Mouse (Mus musculus) lung, embryonic 14.5 days (tissue): ENCODE results near the gene Gtpbp3. TPM values are rescaled to one million over a fixed set of nuclear protein-coding genes. Genes with fewer than 3 reads are reported as not detected.

Experiments
- ATAC-seq: fragments of 200-750 bp; cut with Nextera tagmentation; 2 replicates; pipeline ENCODE4 v1.8.0; 2017; ENCODE audit warnings: mild to moderate bottlenecking, moderate TSS enrichment, moderate library complexity; ENCODE audit not compliant: insufficient read depth
- DNase-seq: peaks from one replicate; pipeline ENCODE4 v3.0.0-alpha.2; 2015
- H3K27ac ChIP-seq: fragments of 300-500 bp; sonication (generic); 2 replicates; pipeline ENCODE4 v1.5.1; 2014; ENCODE audit warnings: low read depth, mild to moderate bottlenecking, moderate library complexity
- H3K27me3 ChIP-seq: fragments of 300-500 bp; sonication (generic); 2 replicates; pipeline ENCODE4 v1.6.1; 2014; ENCODE audit warnings: low read length, control low read depth; ENCODE audit not compliant: insufficient read depth
- H3K36me3 ChIP-seq: fragments of 300-500 bp; sonication (generic); 2 replicates; pipeline ENCODE4 v1.6.1; 2014; ENCODE audit warnings: control low read depth; ENCODE audit not compliant: insufficient read depth
- H3K4me1 ChIP-seq: fragments of 300-500 bp; sonication (generic); 2 replicates; pipeline ENCODE4 v1.6.1; 2014; ENCODE audit warnings: antibody characterized with exemption, control low read depth; ENCODE audit not compliant: insufficient read depth
- H3K4me2 ChIP-seq: fragments of 300-500 bp; sonication (generic); 2 replicates; pipeline ENCODE4 v1.6.1; 2014; ENCODE audit warnings: mild to moderate bottlenecking
- H3K4me3 ChIP-seq: fragments of 300-500 bp; sonication (generic); 2 replicates; pipeline ENCODE4 v1.5.1; 2014; ENCODE audit warnings: low read depth, low read length
- H3K9ac ChIP-seq: fragments of 300-500 bp; sonication (generic); 2 replicates; pipeline ENCODE4 v1.6.1; 2014
- H3K9me3 ChIP-seq: fragments of 300-500 bp; sonication (generic); 2 replicates; pipeline ENCODE4 v1.6.1; 2016; ENCODE audit warnings: low read depth, low read length, control low read depth
- CTCF ChIP-seq: IDR thresholded peaks from 2 replicates; pipeline ENCODE4 v1.5.1; 2016; ENCODE audit warnings: antibody characterized with exemption, low read depth
- WGBS: fragments of 180-500 bp; shearing (Covaris S2); extraction: QIAGEN DNeasy Blood & Tissue Kit; methylation state at CpG from one replicate; pipeline ENCODE4 v1.1.7; 2014; 5-methylcytosine and 5-hydroxymethylcytosine counted together
- polyA plus RNA-seq: library from polyadenylated mRNA; unstranded; fragments of >200 nt; fragmentation: Nextera tagmentation; extraction: Ambion mirVana; gene quantifications from 2 replicates; pipeline ENCODE4 v1.2.1, GENCODE M21; 2014

Gene Gtpbp3
- polyA plus RNA-seq, 1 experiment from 2014 or later, result 9.6 TPM

- no peak overlapping the region for H3K4me2 ChIP-seq
- H3K27me3 ChIP-seq, result no peaks in the 10 kb centered on the region
- no peak for ATAC-seq
- WGBS, result 92% methylated on average over 7 of the region's 7 CpGs
- H3K27ac ChIP-seq, result no peak overlapping the region
- H3K4me3 ChIP-seq, result no peak overlapping the region
- H3K4me1 ChIP-seq, result no peaks in the 10 kb centered on the region
- DNase-seq, result no peak
- no peaks in the 10 kb centered on the region for H3K9me3 ChIP-seq
- TF ChIP-seq CTCF, result no peak
- peaks cover 28% of the 10 kb centered on the region; the same call in 1 of the 2 replicates for H3K36me3 ChIP-seq
- H3K9ac ChIP-seq, result no peak overlapping the region
Measured at GRCm38 (mm10) chr8:71547590-71547989, 59.7 kb downstream of the Gtpbp3 start.

Other genes with a start within 250 kb of the Gtpbp3 start
- 24.2 and 25.3 TPM in 2 replicates for gene Myo9b, start 215.4 kb upstream of the Gtpbp3 start, polyA plus RNA-seq
- gene Haus8, start 215.2 kb upstream of the Gtpbp3 start, polyA plus RNA-seq, result 55.3 and 60.1 TPM in 2 replicates
- 83.2 and 85.6 TPM in 2 replicates for gene Use1, start 121.3 kb upstream of the Gtpbp3 start, polyA plus RNA-seq
- gene Ocel1, start 116.8 kb upstream of the Gtpbp3 start, polyA plus RNA-seq, result 4.0 and 5.0 TPM in 2 replicates
- 94.7 and 102 TPM in 2 replicates for gene Nr2f6, start 106.1 kb upstream of the Gtpbp3 start, polyA plus RNA-seq
- gene Ushbp1, start 92.3 kb upstream of the Gtpbp3 start, polyA plus RNA-seq, result 20.5 and 20.6 TPM in 2 replicates
- gene Babam1, start 91.2 kb upstream of the Gtpbp3 start, polyA plus RNA-seq, result 108 and 114 TPM in 2 replicates
- 32.2 and 38.0 TPM in 2 replicates for gene Ankle1, start 82.1 kb upstream of the Gtpbp3 start, polyA plus RNA-seq
- 36.6 and 47.8 TPM in 2 replicates for gene Abhd8, start 24.4 kb upstream of the Gtpbp3 start, polyA plus RNA-seq
- gene Mrpl34, start 23.1 kb upstream of the Gtpbp3 start, polyA plus RNA-seq, result 134 and 135 TPM in 2 replicates
- 101 and 111 TPM in 2 replicates for gene Dda1, start 18.9 kb upstream of the Gtpbp3 start, polyA plus RNA-seq
- 2.4 and 3.1 TPM in 2 replicates for gene Ano8, start 2.1 kb upstream of the Gtpbp3 start, polyA plus RNA-seq
- gene Plvap, start 23.6 kb downstream of the Gtpbp3 start, polyA plus RNA-seq, result 123 and 135 TPM in 2 replicates
- 1.0 TPM in 2 replicates for gene Ccdc194, start 37.6 kb downstream of the Gtpbp3 start, polyA plus RNA-seq
- 15.0 and 16.6 TPM in 2 replicates for gene Bst2, start 49.4 kb downstream of the Gtpbp3 start, polyA plus RNA-seq
- 89.3 and 106 TPM in 2 replicates for gene Mvb12a, start 54.8 kb downstream of the Gtpbp3 start, polyA plus RNA-seq
- gene Tmem221, start 70.8 kb downstream of the Gtpbp3 start, polyA plus RNA-seq, result 1.9 and 3.2 TPM in 2 replicates
- 0.07 TPM in 1 of 2 replicates, not detected in the other for gene Nxnl1, start 78.5 kb downstream of the Gtpbp3 start, polyA plus RNA-seq
- gene Slc27a1, start 80.8 kb downstream of the Gtpbp3 start, polyA plus RNA-seq, result 18.5 and 19.9 TPM in 2 replicates
- gene Pgls, start 104.1 kb downstream of the Gtpbp3 start, polyA plus RNA-seq, result 251 and 253 TPM in 2 replicates
- gene Fam129c, start 109.5 kb downstream of the Gtpbp3 start, polyA plus RNA-seq, result 2.4 and 4.6 TPM in 2 replicates
- 87.5 and 90.5 TPM in 2 replicates for gene Colgalt1, start 122.9 kb downstream of the Gtpbp3 start, polyA plus RNA-seq
- 0.46 and 0.64 TPM in 2 replicates for gene Unc13a, start 183.7 kb downstream of the Gtpbp3 start, polyA plus RNA-seq
- 7.2 and 7.8 TPM in 2 replicates for gene Jak3, start 188.2 kb downstream of the Gtpbp3 start, polyA plus RNA-seq
- gene Insl3, start 201.1 kb downstream of the Gtpbp3 start, polyA plus RNA-seq, result 0.87 and 1.0 TPM in 2 replicates
- 2.1 and 2.3 TPM in 2 replicates for gene B3gnt3, start 213.7 kb downstream of the Gtpbp3 start, polyA plus RNA-seq
- gene Fcho1, start 237.6 kb downstream of the Gtpbp3 start, polyA plus RNA-seq, result 3.9 and 4.5 TPM in 2 replicates